Mouse (Mus musculus): Measurements from ENCODE around the gene Gm20509.
A peak's percentile ranks its signal among the peaks of the same experiment; 100 is the strongest.
"Not testable (repeated sequence)": the region's sequence is repeated elsewhere in the genome, so short reads cannot be mapped to it uniquely, and the experiment has no call there.

Gene Gm20509

DNA sequence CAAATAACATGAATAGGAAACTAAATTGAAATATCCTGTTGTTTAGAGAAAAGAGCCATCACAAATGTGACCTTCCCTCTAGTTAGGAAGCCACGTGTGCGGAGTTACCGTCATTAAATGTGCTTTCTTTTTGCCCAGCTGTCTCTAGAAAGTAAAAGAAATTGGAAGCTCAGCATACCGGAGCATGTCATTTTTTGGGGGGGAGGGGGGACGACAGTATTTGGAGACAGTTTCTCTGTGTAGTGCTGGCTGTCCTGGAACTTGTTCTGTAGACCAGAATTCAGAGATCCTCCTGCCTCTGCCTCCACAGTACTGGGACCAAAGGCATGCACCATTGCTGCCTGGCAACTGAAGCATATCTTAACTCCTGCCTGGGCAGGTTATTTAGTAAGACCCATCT, 734 bp upstream of the Gm20509 start, which contains the start of gene Khdc3:
Gene Khdc3, plus strand, starts transcription at position 301 of the 400 bp plus-strand sequence.
- no peak for DNase-seq (ENCODE audit: low read depth, low spot score)

DNA sequence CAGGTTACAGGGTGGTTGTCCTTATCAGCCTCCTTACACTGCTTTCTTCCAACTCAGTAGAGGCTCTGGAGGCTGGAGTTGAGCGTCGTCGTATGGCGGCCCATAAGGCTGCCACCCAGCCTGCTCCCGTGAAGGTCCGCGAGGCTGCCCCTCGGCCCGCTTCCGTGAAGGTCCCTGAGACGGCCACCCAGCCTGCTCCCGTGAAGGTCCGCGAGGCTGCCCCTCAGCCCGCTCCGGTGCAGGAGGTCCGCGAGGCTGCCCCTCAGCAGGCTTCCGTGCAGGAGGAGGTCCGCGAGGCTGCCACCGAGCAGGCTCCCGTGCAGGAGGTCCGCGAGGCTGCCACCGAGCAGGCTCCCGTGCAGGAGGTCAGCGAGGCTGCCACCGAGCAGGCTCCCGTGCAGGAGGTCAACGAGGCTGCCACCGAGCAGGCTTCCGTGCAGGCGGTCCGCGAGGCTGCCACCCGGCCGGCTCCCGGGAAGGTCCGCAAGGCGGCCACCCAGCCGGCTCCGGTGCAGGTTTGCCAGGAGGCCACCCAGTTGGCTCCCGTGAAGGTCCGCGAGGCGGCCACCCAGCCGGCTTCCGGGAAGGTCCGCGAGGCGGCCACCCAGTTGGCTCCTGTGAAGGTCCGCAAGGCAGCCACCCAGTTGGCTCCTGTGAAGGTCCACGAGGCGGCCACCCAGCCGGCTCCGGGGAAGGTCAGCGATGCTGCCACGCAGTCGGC, 1.0 kb downstream of the Gm20509 start:
- no peak for DNase-seq (ENCODE audit: low read depth, low spot score)

DNA sequence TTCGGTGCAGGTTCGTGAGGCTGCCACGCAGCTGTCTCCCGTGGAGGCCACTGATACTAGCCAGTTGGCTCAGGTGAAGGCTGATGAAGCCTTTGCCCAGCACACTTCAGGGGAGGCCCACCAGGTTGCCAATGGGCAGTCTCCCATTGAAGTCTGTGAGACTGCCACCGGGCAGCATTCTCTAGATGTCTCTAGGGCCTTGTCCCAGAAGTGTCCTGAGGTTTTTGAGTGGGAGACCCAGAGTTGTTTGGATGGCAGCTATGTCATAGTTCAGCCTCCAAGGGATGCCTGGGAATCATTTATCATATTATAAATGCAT, 1.6 kb downstream of the Gm20509 start:
- DNase-seq (ENCODE audit: low read depth, low spot score) = no peak

DNA sequence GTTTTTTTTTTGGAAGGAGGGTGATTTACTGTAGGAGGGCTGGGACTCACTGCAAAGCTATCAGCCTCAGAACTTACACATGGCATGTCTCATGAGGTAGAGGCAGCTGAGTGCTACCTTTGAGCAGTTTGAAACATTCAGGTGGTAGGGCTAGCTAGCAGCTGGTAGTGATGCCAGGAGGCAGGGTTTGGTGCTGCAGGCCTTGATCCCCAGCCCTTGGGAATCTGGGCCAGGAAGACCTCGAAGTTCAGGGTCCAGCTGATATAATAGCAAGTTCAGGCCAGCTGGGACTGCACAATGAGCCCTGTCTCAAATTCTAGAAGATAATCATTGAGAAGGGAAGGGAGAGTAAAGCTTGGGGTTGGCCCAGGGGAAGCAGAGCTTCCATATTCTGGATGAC, 2.9 kb downstream of the Gm20509 start:
- no peak for DNase-seq (ENCODE audit: low read depth, low spot score)

DNA sequence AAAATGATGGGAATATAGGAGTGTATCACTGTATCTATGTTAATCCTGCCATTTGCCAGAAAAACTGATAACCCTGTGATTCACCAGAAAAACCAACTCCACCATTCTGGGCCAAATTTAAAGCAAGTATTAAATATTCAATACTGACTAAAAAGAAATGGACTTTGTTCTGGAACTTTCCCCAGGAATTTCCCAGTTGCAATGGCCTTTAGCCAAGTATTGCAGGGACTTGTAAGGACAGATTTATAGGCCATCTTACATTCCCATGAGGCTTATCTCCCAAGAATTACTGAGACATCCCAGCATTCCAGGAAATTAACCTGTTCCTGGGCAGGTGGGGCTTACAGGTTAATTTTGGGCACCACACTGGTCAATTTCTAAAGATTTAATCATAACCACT, 3.5 kb downstream of the Gm20509 start:
- no peak for DNase-seq (ENCODE audit: low read depth, low spot score)

DNA sequence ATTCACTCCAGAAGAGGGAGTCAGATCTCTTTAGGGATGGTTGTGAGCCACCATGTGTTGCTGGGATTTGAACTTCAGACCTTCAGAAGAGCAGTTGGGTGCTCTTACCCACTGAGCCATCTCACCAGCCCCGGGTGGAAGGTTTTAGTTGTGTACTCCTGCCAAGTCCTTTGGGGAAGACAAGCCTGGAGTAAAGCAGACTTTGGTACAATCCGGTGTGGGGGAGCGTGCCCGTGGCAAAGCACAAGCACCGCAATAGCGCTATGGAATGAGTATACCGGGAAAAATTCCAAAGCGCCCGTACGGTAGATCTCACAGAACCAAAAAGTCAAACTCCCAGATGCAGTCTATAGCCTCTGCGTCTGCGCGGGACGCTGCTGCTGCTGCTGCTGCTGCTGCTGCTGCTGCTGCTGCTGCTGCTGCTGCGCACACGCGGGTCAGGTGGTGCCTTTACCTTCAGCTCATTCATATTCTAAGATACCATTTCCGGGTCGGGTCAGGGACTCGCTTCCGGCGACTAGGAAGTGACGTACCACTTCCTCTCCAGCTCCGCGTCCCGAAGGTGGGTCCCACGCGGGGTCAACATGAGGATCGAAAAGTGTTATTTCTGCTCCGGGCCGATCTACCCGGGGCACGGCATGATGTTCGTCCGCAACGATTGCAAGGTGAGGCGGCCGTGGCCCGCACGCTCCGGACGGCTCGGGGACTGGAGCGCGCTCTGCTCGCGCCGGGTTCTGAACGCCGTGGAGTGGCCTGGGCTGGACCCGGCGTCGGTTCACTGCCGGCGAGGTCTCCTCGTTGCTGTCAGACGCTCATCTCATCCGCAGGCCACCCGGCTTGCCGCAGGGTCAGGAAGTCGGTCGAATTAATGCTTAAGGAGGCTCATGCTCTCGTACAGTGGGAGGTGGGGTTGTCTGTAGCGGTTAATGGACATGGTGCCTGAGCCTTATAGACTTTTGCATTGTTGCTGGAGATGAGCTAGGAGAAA, 10.9 kb downstream of the Gm20509 start, which contains the start of gene Rsl24d1:
Gene Rsl24d1, plus strand, starts transcription at position 508 of the 988 bp plus-strand sequence.
- peak; percentile 97 for DNase-seq (ENCODE audit: low read depth, low spot score)

DNA sequence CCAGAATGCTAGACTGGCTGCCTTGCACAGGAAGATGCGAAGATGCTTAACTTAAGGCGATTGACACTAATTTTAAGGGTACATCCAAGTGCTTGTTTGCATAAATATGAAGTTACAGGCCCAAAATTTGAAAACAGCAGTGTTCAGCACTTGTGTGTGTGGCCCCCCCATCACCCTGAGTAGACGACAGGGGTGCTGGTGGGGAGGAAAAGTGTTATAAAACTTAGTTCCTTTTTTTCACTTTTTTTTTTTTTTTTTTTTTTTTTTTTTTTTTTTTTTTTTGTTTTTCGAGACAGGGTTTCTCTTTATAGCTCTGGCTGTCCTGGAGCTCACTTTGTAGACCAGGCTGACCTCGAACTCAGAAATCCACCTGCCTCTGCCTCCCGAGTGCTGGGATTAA, 14.4 kb downstream of the Gm20509 start:
- DNase-seq (ENCODE audit: low read depth, low spot score) = not testable (repeated sequence)

DNA sequence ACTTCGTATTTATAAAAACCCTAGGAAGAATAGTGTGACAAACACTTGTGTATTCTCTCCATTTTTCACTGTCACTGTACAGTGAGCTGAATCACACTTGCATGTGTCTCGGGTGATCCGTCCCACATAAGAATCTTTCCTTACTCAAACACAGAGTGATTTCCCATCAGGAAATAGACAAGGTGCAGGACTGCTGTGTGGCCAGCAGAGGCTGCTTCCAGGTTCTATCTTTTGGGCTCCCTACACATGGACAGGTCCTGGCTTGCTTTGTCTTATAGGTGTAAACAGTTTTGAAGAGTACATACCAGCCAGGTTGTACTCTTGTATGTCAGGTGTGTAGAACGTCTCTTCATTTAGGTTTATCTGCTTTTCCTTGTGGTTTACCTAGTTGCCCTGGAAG, 15.7 kb downstream of the Gm20509 start:
- DNase-seq (ENCODE audit: low read depth, low spot score) = no peak

DNA sequence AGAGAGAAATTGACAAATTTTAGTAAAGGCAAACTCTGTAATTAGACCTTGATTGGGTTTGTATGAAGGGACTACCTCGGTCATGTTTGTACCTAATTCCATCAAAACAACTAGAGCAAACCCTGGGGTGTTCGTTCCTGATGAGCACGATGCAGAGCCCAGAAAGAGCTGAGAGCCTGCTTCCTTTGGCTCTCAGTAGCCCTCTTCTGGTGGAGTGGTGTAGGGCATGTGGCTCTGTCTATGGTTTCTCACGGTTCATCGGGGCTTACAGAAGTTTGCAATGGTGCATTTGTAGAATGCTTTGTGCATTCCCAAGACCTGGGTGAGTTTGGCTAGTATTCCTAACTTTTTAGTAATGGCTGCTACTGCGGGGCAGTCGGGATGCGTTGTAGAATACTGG, 19.5 kb downstream of the Gm20509 start:
- DNase-seq (ENCODE audit: low read depth, low spot score) = no peak

DNA sequence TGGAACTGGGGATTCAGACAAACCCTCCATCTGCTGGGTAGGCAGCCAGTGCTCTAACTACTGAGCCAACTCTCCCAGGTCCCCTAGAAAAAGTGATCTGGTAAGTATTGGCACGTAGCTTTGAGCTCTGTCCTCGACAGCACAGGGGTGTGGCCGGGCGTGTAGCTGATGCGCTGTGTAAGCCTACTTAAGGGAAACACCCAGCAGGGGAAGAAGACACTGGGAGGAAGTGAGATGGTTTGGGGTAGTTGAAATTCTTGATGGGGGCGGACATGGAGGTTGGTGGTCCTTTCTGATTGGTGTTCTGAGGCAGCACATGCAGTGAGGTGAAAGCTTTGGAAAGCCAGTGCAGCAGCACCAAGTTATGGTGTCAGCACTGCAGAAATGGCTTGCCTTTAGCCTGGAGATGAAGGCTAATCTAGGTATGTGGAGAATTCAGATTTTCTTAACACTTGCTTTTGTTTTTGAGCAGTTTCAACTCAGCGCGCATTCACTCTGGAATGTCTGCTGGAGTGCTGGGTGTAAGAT, 22.8 kb downstream of the Gm20509 start:
- DNase-seq (ENCODE audit: low read depth, low spot score) = no peak

DNA sequence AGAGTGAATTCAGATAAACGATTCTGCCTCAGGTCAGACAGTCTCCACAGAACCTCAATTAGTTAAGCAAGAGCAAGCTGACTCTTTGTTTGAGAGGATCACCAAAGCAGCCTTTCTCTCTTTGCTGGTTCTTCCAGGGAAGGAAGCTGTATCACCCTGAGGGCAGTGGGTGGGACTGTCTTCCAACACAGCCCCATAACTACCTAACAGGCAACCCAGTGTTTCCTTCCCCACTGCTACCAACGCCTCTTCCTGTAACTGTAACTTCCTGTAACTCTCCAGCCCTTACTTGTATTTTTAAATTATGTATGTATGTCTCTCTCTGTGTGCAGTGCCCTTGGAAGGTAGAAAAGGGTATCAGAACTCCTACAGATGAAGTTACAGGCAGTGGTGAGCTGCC, 25.2 kb downstream of the Gm20509 start:
- DNase-seq (ENCODE audit: low read depth, low spot score) = no peak

DNA sequence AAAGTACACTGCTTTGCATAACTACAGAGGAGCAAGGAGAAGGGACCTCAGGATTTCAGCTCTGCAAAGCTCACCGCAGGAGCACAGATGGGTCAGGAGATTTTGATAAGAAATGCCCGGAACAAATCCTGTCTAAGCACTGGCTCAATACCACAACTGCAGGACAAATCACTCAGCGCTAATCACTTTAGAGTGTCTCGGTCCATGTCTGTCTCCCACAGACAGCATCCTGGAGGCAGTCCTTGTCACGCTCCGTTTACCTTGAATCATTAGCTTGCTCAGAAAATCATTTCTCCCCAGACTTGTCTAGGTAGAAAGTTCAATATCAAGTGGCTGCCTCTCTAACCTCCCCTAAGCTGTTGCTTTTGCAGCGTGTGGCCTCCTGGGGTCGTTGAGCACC, 27.6 kb downstream of the Gm20509 start:
- DNase-seq (ENCODE audit: low read depth, low spot score) = no peak

DNA sequence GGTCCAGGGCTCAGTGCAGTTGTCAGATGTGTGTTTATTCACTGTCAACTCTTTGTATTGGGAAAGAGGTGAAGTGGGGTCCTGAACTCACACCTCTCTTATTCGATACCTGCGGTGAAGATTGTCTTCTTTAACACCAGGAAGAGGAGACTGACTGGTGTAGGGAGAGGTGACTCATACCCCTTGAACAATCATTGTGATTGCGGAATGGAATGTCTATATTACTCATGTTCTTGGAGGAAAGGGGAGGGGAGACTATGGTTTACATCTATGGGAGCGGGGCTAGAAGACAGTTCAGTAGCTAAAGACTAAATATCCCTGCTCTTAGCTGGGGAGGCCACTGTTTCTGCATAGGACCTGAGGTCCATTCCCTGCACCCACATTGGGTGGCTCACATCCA, 28.3 kb downstream of the Gm20509 start:
- DNase-seq (ENCODE audit: low read depth, low spot score) = no peak

DNA sequence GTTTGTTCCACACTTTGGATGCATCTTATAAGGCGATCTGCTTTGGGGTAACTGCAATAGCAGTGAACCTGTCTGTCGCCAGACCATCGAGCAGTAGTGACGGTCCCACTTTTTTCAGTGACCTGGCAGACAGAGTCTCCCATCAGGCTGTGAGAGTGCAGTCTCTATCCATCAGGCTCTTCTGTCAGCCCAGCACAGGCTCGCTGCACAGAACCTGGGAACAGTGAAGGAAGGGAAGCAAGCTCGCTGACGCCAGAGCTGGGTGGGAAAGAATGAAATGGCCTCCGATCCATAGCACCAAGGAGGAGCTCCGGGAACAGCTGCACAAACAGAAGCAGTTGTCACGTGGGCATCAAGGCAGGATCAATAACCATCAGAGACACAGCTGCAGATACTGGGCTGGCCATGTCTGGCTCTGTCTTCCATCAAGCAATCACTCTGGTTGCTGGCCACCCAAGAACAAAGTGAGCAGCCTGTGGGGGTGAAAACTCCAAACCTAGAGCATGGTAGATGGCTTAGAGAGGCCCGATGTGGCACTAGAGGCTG, 35.1 kb downstream of the Gm20509 start:
- no peak for DNase-seq (ENCODE audit: low read depth, low spot score)

DNA sequence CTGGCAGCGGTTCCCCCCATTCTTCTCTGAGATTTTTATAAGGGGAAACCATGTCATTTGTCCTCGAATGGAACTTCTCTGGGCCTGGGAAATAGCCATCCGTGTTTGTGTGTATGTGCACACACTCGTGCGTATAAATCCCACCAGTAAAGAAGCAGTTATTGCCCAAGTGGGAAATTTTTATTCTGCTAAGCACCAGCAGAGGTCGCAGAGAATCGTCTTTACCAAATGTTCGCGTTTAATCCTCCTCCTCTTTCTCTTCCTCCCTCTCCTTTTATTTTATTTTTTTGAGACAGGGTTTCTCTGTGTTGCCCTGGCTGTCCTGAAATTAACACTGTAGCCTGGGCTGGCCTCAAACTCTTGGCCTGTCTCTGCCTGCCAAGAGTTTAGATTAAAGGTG, 52.1 kb downstream of the Gm20509 start:
- no peak for DNase-seq (ENCODE audit: low read depth, low spot score)

DNA sequence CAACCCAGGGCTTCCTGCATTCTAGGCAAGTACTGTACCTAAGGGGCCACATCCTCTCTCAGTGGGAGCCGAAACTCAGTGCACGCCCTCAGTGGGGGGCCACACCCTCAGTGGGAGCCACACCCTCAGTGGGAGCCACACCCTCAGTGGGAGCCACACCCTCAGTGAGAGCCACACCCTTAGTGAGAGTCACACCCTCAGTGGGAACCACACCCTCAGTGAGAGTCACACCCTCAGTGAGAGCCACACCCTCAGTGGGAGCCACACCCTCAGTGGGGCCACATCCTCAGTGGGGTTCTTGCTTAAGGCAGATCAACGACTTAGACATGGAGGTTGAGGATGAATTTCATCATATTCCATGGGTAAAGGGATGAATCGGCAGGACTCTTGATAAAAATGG, 55.7 kb downstream of the Gm20509 start:
- DNase-seq (ENCODE audit: low read depth, low spot score) = no peak

DNA sequence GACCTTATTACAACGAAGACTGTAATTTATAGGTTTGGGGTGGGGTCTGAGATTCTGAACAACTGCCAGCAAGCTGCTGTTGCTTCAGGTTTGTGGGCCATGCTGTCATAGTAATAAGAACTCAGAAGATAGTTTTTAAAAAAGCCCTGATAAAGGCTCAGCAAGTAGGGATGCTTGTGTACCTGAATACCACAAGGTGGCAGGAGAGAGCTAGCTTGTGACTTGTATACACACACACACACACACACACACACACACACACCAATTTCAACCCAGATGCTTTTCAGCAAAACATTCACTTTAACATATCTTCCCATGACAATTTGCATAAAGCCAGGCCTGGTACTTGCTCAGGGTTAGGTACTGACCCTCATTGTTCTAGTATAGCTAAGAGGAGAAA, 57.0 kb downstream of the Gm20509 start:
- peak; percentile 54 for DNase-seq (ENCODE audit: low read depth, low spot score)

DNA sequence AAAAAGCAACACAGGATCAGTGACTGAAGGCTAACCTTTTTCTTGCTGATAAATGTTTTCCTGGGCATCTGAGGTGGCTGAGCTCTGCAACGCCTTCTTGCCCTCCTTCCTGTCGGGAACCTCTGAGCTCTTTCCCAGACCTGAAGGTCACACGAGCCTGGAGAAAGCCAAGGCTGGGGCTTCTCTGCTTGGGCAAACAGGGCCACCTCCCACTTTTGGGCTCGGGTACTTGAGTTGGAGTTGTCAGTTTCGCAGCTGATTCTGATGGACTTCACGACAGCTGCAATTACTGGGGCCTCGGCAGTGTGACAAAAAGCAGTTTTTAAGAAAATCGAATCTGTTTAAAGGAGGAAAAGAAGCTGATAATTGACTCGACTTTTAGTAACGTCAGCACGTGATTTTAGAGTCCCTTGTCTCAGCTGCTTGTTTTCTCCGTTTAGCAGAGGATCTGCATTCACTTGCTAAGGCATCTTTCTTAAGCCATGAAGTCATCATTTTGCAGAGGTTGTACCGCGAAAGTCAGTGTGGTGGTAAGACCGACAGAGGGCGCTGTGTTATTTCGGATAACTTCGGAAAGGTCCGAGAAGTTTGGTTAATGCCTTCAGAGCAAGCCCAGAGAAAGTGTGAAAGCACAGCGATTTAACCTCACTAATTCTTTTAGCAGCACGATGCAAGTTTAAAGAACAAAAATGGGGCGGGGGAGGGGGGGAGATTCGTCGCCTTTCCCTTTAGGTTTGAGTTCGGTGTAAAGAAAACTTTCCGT, 60.5 kb downstream of the Gm20509 start:
- DNase-seq (ENCODE audit: low read depth, low spot score) = peak; percentile 69

DNA sequence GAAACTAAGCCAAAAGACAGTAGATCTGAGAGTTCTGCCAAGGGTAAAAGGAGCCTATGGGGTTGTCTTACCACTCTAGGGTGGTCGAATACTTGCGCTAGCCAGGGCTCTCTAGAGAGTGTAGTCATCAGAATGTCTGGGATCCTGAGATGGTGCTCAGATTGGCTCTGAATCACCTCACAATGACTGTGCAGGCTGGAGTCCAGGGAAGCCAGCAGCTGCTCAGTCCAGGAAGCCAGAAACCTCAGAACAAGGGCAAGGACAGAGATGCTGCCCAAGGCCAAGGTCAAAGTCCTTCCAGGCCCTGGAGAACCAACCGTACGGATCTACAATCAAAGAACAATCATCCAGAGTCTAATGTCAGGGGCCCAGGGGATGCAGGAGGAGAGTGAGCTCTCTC, 63.4 kb downstream of the Gm20509 start:
- no peak for DNase-seq (ENCODE audit: low read depth, low spot score)
